Mouse (Mus musculus) right cerebral cortex, postnatal 10 days (tissue): ENCODE measurements around the gene Cfap300.

Experiments used
- DNase-seq, 2 experiments: peaks; one replicate each; pipeline ENCODE4 v3.0.0; 2021; ENCODE audit warnings: low spot score in 2 of 2

Cfap300 gene

DNA sequence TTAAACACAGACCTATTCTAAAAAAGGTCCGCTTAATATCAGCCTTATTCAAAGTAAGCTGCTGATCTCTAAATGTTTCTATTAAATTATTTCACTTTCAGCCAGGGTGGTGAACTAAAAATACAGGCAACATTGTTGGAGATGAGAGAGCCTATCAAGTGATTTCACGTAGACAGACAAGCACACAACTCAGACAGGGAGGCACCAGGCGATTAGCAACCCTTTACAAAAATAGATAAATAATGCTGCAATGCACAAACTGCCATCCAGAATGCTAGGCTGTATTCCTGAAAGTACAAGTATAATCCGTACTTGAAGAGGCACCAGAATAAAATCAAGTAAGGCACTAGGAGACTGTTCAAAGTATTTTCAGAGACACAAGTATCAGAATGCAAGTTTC is 58.3 kb downstream of the Cfap300 start:
- DNase-seq = no peak

DNA sequence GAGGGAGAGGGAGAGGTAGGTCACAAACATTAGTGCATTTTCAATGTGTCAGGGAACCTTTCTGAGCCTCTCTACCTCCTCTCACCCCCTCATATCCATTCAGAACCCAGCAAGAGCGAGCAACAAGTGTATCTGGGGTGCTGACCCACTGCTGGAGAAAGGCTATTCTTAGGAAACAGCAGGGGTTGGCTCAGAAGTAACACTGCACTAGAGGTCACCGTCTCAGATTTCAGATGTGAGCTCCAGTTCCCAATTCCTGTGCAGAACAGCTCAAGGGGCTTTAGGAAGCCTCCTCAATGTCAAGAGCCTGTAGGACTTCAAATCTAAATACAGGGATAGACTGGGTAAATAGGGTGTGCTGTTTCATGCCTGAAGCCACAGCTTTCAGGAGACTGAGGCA is 59.0 kb downstream of the Cfap300 start:
- no peak for DNase-seq

DNA sequence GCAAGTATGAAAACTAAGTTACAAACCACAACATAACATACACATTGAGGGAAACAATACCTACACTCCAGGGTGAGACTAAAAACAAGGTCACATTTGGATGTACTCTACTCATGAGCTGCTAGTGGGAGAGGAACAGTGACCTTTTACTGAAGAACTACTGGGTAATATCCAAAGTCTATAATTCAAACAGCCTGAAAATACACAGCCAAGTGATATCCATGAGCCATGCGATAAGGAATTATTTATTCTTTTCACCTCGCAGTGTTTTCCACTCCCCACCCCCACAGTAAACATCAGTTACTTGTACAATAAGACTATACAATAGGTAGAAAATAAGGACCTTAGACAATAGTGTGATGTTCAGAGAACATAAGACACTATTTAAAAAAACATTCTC is 62.5 kb downstream of the Cfap300 start:
- no peak for DNase-seq

DNA sequence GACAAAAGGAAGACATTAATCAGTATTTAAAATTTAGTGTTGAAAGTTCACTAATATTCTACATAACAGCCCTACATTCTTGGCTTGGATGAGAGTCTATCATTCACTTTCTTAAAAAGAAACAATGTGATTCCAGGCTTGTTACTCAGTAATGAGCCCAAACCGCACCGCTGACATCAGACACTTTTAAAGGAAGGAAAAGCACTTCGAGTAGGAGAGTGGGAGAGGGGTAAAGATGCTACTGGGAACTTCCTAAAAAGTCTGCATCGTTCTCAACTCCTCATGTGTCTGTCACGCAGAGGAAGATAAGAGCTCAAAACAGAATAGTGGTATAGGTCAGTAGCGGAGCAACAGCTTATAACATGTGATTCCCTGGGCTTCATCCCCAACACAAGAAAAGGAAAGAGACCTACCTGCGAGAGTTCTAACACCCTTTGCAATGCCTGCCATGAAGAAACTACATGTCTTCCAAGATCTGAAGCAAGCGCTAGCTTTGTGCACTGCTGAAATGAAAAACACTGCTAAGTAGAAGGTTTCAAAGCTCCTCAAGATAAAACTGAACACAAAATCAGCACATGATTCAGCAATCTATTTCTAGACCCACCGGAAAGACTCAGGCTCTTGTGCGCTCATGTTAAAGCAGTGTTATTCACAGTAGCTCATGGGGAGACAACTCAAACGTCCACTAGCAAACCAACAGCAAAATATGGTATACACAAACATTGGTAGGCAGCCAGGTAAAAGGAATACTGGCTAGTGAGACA is 63.3 kb downstream of the Cfap300 start:
- no peak for DNase-seq

DNA sequence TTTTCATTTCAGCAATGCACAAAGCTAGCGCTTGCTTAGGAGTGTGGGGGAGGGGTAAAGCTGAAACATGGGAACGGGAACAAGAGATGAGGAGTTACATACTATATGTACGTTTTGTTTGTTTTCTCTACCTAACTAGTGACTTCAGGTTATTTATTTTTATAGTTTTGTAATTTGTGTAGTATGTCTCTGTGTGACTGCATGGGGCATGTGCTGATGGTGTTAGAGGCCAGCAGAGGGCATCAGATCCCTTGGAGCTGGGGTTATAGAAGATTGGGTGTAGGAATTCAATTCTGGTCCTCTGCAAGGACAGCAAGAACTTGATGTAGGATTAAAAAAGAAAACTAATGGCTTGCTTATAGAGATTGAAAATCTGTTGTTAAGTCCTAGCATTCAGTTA is 64.1 kb downstream of the Cfap300 start:
- DNase-seq = no peak

DNA sequence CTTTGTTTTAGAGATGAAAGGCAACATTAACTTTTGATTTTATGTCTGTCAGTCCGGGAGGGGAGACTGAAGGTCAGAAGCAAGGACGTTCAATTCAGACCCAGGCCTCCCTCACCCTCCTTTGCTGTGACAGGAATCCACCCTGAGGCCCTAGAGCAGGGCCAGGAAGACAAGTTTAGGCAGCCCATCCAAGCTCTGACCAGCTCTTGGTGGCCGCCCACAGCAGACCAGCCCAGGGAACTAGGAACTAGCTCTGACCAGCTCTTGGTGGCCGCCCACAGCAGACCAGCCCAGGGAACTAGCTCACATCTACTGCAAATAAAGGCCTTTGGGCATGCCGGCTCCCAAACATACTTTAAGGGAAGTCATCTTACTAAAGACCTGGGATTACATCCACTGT is 65.0 kb downstream of the Cfap300 start:
- DNase-seq = no peak

DNA sequence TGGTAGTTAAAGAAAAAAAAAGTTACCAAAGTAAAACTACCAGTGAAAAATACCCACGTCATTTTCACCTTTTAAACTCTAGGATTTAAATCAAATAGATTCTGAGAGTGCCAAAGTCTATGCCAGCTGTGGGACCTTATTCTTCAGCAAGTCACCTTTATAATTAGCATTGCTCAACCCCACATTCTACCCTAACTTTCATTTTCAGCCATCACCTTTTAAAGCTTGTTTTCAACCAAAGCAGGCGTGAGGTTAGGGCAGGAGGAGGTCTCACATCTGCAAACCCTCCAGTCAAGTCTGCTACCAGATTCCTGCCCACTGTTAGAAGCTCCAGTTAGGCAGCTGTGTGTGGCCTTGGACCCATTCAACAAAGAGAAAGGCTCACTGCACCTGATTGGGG is 70.6 kb downstream of the Cfap300 start:
- DNase-seq = no peak
